Mouse (Mus musculus) left cerebral cortex, postnatal 10 days (tissue): ENCODE measurements around the gene Irf2bp1. TPM values are rescaled to one million over a fixed set of nuclear protein-coding genes. Genes with fewer than 3 reads are reported as not detected.

Experiments used
- DNase-seq, 2 experiments: peaks; one replicate each; pipeline ENCODE4 v3.0.0; 2021 to 2022; ENCODE audit warnings: low spot score in 2 of 2, mixed read lengths in 1 of 2; ENCODE audit errors: extremely low spot score in 1 of 2
- intact Hi-C: fragments of 180-260 bp; cut with DNase I; formaldehyde crosslinking; loops from one replicate; pipeline ENCODE4 v1.15.1; 2025
- total RNA-seq, 2 experiments: library from RNA; stranded (reverse); gene quantifications; 2 replicates each; pipeline ENCODE4 v1.2.3; 2021

Gene Irf2bp1
- total RNA-seq, 2 experiments from 2014 or later = 44.8 to 46.1 TPM

GRCm38 (mm10) chr7:19054047-19054776 is 50.4 kb downstream of the Irf2bp1 start, which contains the start of gene Rsph6a:
Rsph6a (plus strand) TSS chr7:19054690.
- intact Hi-C loops = no loop called here
- DNase-seq = peak in 1 of 2 experiments; percentile 73

- intact Hi-C loops = no loop called here
- no peak for DNase-seq
Observed at GRCm38 (mm10) chr7:19054777-19055076, 50.9 kb downstream of the Irf2bp1 start.

- intact Hi-C loops = no loop called here
- DNase-seq = no peak
Observed at GRCm38 (mm10) chr7:19055108-19055507, 51.3 kb downstream of the Irf2bp1 start.

Other genes with a start within 250 kb of the Irf2bp1 start
- not detected for gene Psg19, start 205.5 kb upstream of the Irf2bp1 start, total RNA-seq
- not detected for gene Psg17, start 182.4 kb upstream of the Irf2bp1 start, total RNA-seq
- gene Mill2, start 164.1 kb upstream of the Irf2bp1 start, total RNA-seq = 1 to 10 TPM; 1.3 to 1.5 TPM
- gene Pglyrp1, start 132.7 kb upstream of the Irf2bp1 start, total RNA-seq = 10 to 100 TPM; 26.6 to 28.1 TPM
- gene Ccdc61, start 93.6 kb upstream of the Irf2bp1 start, total RNA-seq = 10 to 100 TPM; 12.8 to 13.4 TPM
- gene Nova2, start 78.2 kb upstream of the Irf2bp1 start, total RNA-seq = 100 to 1,000 TPM; 114 to 118 TPM
- under 1 TPM; 0.71 to 0.95 TPM for gene Nanos2, start 16.6 kb upstream of the Irf2bp1 start, total RNA-seq
- 10 to 100 TPM; 30.8 to 31.7 TPM for gene Mypop, start 12.8 kb upstream of the Irf2bp1 start, total RNA-seq
- not detected for gene Foxa3, start 19.5 kb downstream of the Irf2bp1 start, total RNA-seq
- 10 to 100 TPM; 85.6 to 87.6 TPM for gene Sympk, start 20.3 kb downstream of the Irf2bp1 start, total RNA-seq
- gene Rsph6a, start 50.6 kb downstream of the Irf2bp1 start, total RNA-seq = under 1 TPM; 0.22 to 0.41 TPM
- gene Dmwd, start 72.2 kb downstream of the Irf2bp1 start, total RNA-seq = 100 to 1,000 TPM; 155 to 157 TPM
- 10 to 100 TPM; 30.2 to 31.5 TPM for gene Dmpk, start 79.8 kb downstream of the Irf2bp1 start, total RNA-seq
- gene Six5, start 90.5 kb downstream of the Irf2bp1 start, total RNA-seq = 1 to 10 TPM; 1.5 to 1.9 TPM
- gene Gm4969, start 114.3 kb downstream of the Irf2bp1 start, total RNA-seq = 1 to 10 TPM; 1.5 to 3.1 TPM
- gene Fbxo46, start 115.8 kb downstream of the Irf2bp1 start, total RNA-seq = 10 to 100 TPM; 13.0 to 13.6 TPM
- gene Qpctl, start 145.2 kb downstream of the Irf2bp1 start, total RNA-seq = 10 to 100 TPM; 22.6 to 23.1 TPM
- gene Snrpd2, start 145.7 kb downstream of the Irf2bp1 start, total RNA-seq = 10 to 100 TPM; 99.2 to 99.9 TPM
- 1 to 10 TPM; 4.7 to 4.8 TPM for gene Gipr, start 162.1 kb downstream of the Irf2bp1 start, total RNA-seq
- 100 to 1,000 TPM; 202 to 211 TPM for gene Eml2, start 172.4 kb downstream of the Irf2bp1 start, total RNA-seq
- 1 to 10 TPM; 4.8 to 5.0 TPM for gene Gpr4, start 208.5 kb downstream of the Irf2bp1 start, total RNA-seq
- 10 to 100 TPM; 36.6 to 38.0 TPM for gene Opa3, start 224.3 kb downstream of the Irf2bp1 start, total RNA-seq